Mouse (Mus musculus): ENCODE results near the gene Ulbp1. TPM values are rescaled to one million over a fixed set of nuclear protein-coding genes. Genes with fewer than 3 reads are reported as not detected.

Gene Ulbp1
- total and polyA plus RNA-seq, 2 experiments = 0.12 to 1.6 TPM

- no peak for DNase-seq (ENCODE audit: extremely low read depth, low read depth, low spot score)
- Histone ChIP-seq H3K4me1 (ENCODE audit: control insufficient read depth, insufficient read depth, low read length) (no peaks in the 10 kb centered on the region; the same call in 1 of the 2 replicates), H3K27me3 (ENCODE audit: control insufficient read depth, insufficient read depth, low read length) (peaks cover 18% of the 10 kb centered on the region), H3K4me3 (ENCODE audit: insufficient read depth, low read depth, low read length) (peak overlapping the region; percentile 59; the same call in 1 of the 2 replicates), H3K79me2 (ENCODE audit: control insufficient read depth, insufficient read depth, low read length) (no peaks in the 10 kb centered on the region), H3K36me3 (ENCODE audit: control insufficient read depth, insufficient read depth, low read length) (no peaks in the 10 kb centered on the region), H3K27ac (replicated peaks; ENCODE audit: insufficient read depth, low read depth, low read length) (no peak overlapping the region), H3K9ac (ENCODE audit: low read depth, low read length) (0 out of 2 replicates have a peak overlapping the region, but pooled peaks have one; percentile 17)
- WGBS = under 1% methylated on average over 73 of the region's 73 CpGs
- TF ChIP-seq CTCF (IDR thresholded peaks at IDR 0.05; ENCODE audit: low read depth, low read length) (no peak), POLR2A (IDR thresholded peaks at IDR 0.05; ENCODE audit: extremely low read depth, insufficient read depth, low read length) (no peak)
These were observed 81.2 kb downstream of the Ulbp1 start for GRCm38 (mm10) chr10:7391935-7392930.

- H3K4me3 ChIP-seq (ENCODE audit: insufficient read depth, low read depth, low read length) = peak overlapping the region; percentile 59; the same call in 1 of the 2 replicates
- no peaks in the 10 kb centered on the region for H3K79me2 ChIP-seq (ENCODE audit: control insufficient read depth, insufficient read depth, low read length)
- H3K4me1 ChIP-seq (ENCODE audit: control insufficient read depth, insufficient read depth, low read length) = no peaks in the 10 kb centered on the region; the same call in 1 of the 2 replicates
- 1% methylated on average over 20 of the region's 20 CpGs for WGBS
- DNase-seq (ENCODE audit: extremely low read depth, low read depth, low spot score) = no peak
- no peak overlapping the region for H3K27ac ChIP-seq (replicated peaks; ENCODE audit: insufficient read depth, low read depth, low read length)
- TF ChIP-seq CTCF (IDR thresholded peaks at IDR 0.05; ENCODE audit: low read depth, low read length) (no peak), POLR2A (IDR thresholded peaks at IDR 0.05; ENCODE audit: extremely low read depth, insufficient read depth, low read length) (no peak)
- H3K36me3 ChIP-seq (ENCODE audit: control insufficient read depth, insufficient read depth, low read length) = no peaks in the 10 kb centered on the region
- 0 out of 2 replicates have a peak overlapping the region, but pooled peaks have one; percentile 17 for H3K9ac ChIP-seq (ENCODE audit: low read depth, low read length)
- H3K27me3 ChIP-seq (ENCODE audit: control insufficient read depth, insufficient read depth, low read length) = peaks cover 18% of the 10 kb centered on the region
These were observed 81.9 kb downstream of the Ulbp1 start for GRCm38 (mm10) chr10:7391561-7391934.

GRCm38 (mm10) chr10:7391108-7391507, 82.3 kb downstream of the Ulbp1 start:
- Histone ChIP-seq H3K4me3 (ENCODE audit: insufficient read depth, low read depth, low read length) (peak overlapping the region; percentile 59; the same call in 1 of the 2 replicates), H3K4me1 (ENCODE audit: control insufficient read depth, insufficient read depth, low read length) (no peaks in the 10 kb centered on the region; the same call in 1 of the 2 replicates), H3K36me3 (ENCODE audit: control insufficient read depth, insufficient read depth, low read length) (no peaks in the 10 kb centered on the region), H3K27me3 (ENCODE audit: control insufficient read depth, insufficient read depth, low read length) (peaks cover 18% of the 10 kb centered on the region), H3K9ac (ENCODE audit: low read depth, low read length) (no peak overlapping the region), H3K79me2 (ENCODE audit: control insufficient read depth, insufficient read depth, low read length) (no peaks in the 10 kb centered on the region), H3K27ac (replicated peaks; ENCODE audit: insufficient read depth, low read depth, low read length) (no peak overlapping the region)
- no peak for TF ChIP-seq CTCF (IDR thresholded peaks at IDR 0.05; ENCODE audit: low read depth, low read length)
- TF ChIP-seq POLR2A (IDR thresholded peaks at IDR 0.05; ENCODE audit: extremely low read depth, insufficient read depth, low read length) = no peak
- DNase-seq (ENCODE audit: extremely low read depth, low read depth, low spot score) = no peak
- WGBS = under 1% methylated on average over 30 of the region's 31 CpGs

Other genes starting within 250 kb of the Ulbp1 start
- gene Lrp11, start 116.2 kb upstream of the Ulbp1 start, total RNA-seq (2014; rRNA removed) = 1.4 and 3.0 TPM in 2 replicates
- 1.2 and 2.0 TPM in 2 replicates for gene Lrp11, start 116.2 kb upstream of the Ulbp1 start, polyA plus RNA-seq (2012; rRNA removed)
- 4.4 and 7.2 TPM in 2 replicates for gene Nup43, start 193.9 kb upstream of the Ulbp1 start, total RNA-seq (2014; rRNA removed)
- 2.6 and 3.6 TPM in 2 replicates for gene Nup43, start 193.9 kb upstream of the Ulbp1 start, polyA plus RNA-seq (2012; rRNA removed)
- 30.2 and 33.1 TPM in 2 replicates for gene Pcmt1, start 207.5 kb upstream of the Ulbp1 start, total RNA-seq (2014; rRNA removed)
- 21.8 and 23.6 TPM in 2 replicates for gene Pcmt1, start 207.5 kb upstream of the Ulbp1 start, polyA plus RNA-seq (2012; rRNA removed)
- gene Lats1, start 207.6 kb upstream of the Ulbp1 start, total RNA-seq (2014; rRNA removed) = 9.9 and 11.1 TPM in 2 replicates
- 6.2 and 6.9 TPM in 2 replicates for gene Lats1, start 207.6 kb upstream of the Ulbp1 start, polyA plus RNA-seq (2012; rRNA removed)

Measured in liver, adult 2 months (tissue).